Mouse (Mus musculus) E14TG2a.4 (cell line): ENCODE results near the gene Dagla.

ENCODE experiments used
- H3K27me3 ChIP-seq: 2 replicates; pipeline ENCODE4 v1.6.1; 2014; ENCODE audit warnings: low read length, control low read depth; ENCODE audit not compliant: insufficient read depth
- H3K36me3 ChIP-seq: 2 replicates; pipeline ENCODE4 v1.6.1; 2014; ENCODE audit warnings: low read length, control low read depth; ENCODE audit not compliant: insufficient read depth
- H3K4me1 ChIP-seq: replicated peaks from 2 replicates; pipeline ENCODE4 v1.6.1; 2014; ENCODE audit warnings: low read depth, low read length, control low read depth
- H3K4me3 ChIP-seq: replicated peaks from 2 replicates; pipeline ENCODE4 v1.5.1; 2014; ENCODE audit warnings: mild to moderate bottlenecking, low read length
- H3K9me3 ChIP-seq: 2 replicates; pipeline ENCODE4 v1.6.1; 2014; ENCODE audit warnings: low read length, control low read depth
- CTCF ChIP-seq: conservative IDR thresholded peaks from 2 replicates; pipeline ENCODE4 v1.5.1; 2014; ENCODE audit warnings: low read length
- NANOG ChIP-seq: IDR thresholded peaks from 2 replicates; pipeline ENCODE4 v1.6.1; 2014; ENCODE audit warnings: borderline replicate concordance, low read length, mixed read lengths
- POU5F1 ChIP-seq: IDR thresholded peaks from 2 replicates; pipeline ENCODE4 v1.6.1; 2014; ENCODE audit warnings: low read length, borderline replicate concordance

Dagla gene

DNA sequence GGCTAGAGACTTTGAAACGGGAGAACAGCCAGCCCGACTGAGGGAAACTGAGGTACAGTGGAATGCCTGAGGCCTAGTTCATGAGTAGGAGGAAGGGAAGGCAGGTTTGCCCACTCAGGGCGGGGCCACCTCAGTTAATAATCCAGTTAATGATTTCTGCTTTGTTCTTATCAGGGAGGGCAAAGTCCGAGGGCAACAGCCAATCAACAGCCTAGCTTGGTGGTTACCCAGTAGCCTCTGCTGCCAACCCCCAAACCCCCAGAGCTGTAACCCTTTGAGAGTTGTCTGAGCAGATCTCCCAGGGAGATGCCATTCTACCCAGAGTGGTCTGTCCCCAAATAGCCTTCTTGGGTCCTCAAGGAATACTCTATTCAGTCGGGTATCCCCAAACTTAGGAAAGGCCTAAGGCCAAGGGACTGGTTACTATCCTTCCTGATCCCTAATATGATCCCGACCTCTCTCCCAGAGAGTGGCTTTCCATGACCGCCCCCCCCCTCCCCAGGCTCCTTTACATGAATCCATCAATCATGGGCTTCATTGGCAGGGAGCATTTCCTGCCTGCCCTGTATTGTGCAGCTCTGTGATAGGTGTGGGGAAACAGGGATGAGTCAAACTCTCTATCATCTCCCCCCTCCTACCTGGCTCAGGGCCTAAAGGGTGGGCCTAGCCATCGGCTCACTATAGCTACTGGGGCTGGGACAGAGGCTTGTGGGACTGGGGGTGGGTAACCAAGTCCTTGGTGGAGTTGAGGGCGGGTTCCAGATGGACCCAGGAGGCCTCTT lies 68.7 kb downstream of the Dagla start:
- H3K4me1 ChIP-seq, result peaks cover 94% of the 10 kb centered on the region
- TF ChIP-seq POU5F1 (no peak), CTCF (no peak), NANOG (no peak)
- H3K27me3 ChIP-seq, result no peaks in the 10 kb centered on the region
- no peaks in the 10 kb centered on the region for H3K9me3 ChIP-seq
- peaks cover 67% of the 10 kb centered on the region for H3K36me3 ChIP-seq
- H3K4me3 ChIP-seq, result peak overlapping the region; percentile 13

DNA sequence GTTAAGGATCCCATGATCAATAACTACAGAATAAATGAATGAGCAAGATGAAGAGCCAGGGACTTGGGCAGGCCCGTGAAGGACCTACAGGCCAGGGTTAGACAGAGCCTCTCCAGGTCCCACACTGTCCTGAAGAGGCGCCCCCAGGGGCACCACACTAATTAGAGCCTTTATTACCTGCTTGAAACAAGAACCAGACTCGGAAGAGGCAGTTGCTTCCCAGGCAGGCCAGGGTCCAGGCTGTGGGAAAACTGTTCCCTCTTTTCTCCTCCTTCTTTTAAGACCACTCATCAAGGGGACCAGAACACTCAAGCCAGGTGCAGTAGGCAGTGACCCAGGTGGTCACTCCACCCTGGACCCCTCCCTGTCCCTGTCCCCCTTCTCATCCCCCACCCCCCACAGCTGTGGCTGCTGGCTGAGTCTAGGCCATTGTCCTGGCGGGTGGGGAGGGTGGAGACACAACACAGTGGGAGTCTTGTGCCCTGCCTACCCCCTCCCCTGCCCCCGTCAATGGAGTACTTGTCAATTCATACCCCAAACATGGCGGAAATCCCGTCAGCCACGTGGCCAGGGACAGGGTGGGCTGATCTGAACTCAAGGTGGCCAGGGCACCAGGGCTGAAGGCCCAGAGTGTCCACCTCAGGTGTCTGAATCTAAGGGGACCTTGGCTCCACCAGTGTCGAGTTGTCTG lies 72.2 kb downstream of the Dagla start:
- Histone ChIP-seq H3K4me3 (peak overlapping the region; percentile 74), H3K4me1 (peaks cover 100% of the 10 kb centered on the region), H3K36me3 (peaks cover 81% of the 10 kb centered on the region), H3K9me3 (no peaks in the 10 kb centered on the region), H3K27me3 (no peaks in the 10 kb centered on the region)
- TF ChIP-seq CTCF, result no peak
- TF ChIP-seq POU5F1, result no peak
- TF ChIP-seq NANOG, result no peak

DNA sequence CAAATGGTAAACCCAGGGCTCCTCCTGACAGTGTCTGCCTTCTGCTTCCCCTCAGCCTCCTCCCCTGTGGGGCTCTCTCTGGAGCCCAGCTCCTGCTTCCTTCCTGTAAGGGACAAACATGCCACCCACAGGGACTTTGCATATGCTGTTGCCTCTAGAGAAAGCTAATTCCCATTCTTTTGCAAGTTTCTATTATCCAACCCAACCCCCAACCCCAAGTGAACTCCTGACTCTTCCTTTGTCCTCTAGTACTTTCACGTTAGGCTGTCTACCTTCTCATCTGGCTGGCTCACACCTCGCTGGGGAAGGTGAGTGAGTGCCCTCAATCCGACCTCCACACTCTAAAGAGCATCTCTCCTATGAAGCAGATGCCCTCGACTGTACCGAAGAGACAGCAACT lies 72.8 kb downstream of the Dagla start:
- Histone ChIP-seq H3K4me1 (peaks cover 100% of the 10 kb centered on the region), H3K36me3 (peaks cover 81% of the 10 kb centered on the region), H3K27me3 (no peaks in the 10 kb centered on the region), H3K9me3 (no peaks in the 10 kb centered on the region), H3K4me3 (peak overlapping the region; percentile 74)
- TF ChIP-seq CTCF (no peak), NANOG (peak; percentile 41; the same call in 1 of the 2 replicates)

DNA sequence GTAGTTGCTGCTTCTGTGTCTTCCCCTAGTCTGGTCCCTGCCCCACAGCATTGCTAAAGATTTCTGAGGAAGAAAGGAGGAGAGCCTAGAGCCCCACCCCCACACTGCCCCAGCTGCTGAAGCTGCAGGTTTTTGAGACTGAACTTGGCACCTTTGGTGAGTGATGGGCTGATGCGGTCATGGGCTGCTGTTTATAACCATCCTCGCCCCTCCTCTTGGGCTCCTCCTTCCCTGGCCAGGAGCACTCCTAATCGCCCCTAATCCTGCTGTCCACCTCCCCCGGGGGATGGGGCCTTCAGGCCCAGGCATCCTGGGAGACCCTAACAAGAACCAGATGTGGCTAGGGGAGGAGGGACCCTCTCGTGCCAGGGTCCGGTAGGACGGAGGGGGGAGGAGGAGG lies 73.7 kb downstream of the Dagla start:
- TF ChIP-seq POU5F1, result no peak
- no peak for TF ChIP-seq NANOG
- TF ChIP-seq CTCF, result no peak
- Histone ChIP-seq H3K27me3 (no peaks in the 10 kb centered on the region), H3K36me3 (peaks cover 78% of the 10 kb centered on the region), H3K4me3 (peak overlapping the region; percentile 74), H3K4me1 (peaks cover 100% of the 10 kb centered on the region), H3K9me3 (no peaks in the 10 kb centered on the region)

DNA sequence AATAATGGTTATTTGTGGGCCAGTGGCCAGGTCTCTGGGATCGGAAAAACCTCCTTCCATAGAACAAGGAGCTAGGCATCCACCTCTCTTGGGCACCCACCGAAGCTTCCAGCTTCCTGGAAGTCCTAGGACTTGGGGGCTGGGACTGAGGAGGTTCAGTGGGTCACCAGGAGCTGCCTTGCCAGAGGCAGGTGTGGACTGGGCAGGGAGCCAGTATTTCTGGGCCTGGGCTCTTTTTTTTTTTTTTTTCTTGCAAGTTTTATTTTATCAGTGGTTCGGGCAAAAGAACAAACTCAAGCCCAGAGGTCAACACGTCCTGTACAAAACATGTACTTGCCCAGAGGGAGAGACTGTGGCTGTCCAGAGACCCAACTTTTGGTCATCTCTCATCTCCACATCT lies 78.9 kb downstream of the Dagla start:
- peaks cover 91% of the 10 kb centered on the region for H3K36me3 ChIP-seq
- TF ChIP-seq CTCF (no peak), POU5F1 (no peak), NANOG (no peak)
- no peaks in the 10 kb centered on the region for H3K9me3 ChIP-seq
- H3K4me3 ChIP-seq, result peak overlapping the region; percentile 68
- peaks cover 100% of the 10 kb centered on the region for H3K4me1 ChIP-seq
- H3K27me3 ChIP-seq, result no peaks in the 10 kb centered on the region

DNA sequence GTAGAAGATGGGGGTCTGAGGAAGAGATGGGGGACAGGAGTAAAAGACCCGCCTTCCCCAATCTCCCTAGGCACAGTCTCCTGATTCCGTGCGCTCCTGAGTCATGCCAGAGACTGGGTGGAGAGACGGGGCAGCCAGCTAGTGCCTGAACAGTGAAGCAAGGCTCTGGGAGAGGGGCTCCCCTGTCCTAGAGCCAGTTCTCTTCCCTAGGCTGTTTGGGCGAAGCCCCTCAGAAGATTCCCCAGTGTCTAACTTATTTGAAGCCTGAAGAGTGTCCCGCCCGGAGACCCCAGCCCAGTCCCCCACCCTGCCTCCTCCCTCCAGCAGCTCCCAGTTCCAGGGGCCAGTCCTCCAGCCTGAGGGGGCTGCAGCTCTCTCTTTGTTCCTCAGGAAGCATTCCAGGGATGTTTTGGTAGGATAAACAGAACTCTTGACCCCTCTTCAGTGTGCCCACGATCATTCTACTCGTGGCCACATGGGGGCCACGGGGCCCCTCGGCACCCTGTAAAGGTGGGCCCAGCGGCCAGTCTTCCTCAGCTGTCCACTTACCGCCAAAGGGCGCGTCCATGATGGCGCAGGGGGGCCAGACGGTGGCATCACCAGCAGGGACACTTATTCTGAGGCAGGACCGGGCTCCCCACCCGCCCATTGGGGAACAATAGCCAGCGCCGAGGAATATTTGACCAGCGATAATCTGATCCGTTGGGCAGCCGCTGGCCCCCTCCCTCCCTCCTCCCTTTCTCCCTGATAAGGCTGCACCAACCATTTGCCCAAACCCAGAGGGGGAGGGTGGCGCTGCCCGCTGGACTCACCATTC lies 79.8 kb downstream of the Dagla start:
- peak overlapping the region; percentile 68 for H3K4me3 ChIP-seq
- H3K27me3 ChIP-seq, result no peaks in the 10 kb centered on the region
- TF ChIP-seq NANOG (no peak), POU5F1 (no peak), CTCF (no peak)
- no peaks in the 10 kb centered on the region for H3K9me3 ChIP-seq
- H3K4me1 ChIP-seq, result peaks cover 100% of the 10 kb centered on the region
- peaks cover 92% of the 10 kb centered on the region for H3K36me3 ChIP-seq

DNA sequence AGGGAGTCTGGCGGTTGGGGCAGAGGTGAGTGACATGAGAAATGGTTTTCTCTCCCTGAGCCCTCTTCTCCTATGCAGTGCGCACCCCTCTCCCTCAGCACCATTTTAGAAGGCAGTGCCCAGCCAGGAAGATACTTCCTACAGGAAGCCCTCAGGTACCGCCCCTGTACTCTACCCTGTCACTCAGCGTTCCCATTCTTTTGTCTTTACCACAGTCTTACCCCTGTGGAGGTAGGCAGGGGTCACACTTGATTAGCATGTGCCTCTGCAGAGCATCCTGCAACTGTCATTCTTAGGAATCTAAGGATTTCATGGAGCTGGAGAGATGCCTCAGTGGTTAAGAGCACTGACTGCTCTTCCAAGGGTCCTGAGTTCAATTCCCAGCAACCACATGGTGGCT lies 81.1 kb downstream of the Dagla start:
- peaks cover 93% of the 10 kb centered on the region for H3K36me3 ChIP-seq
- H3K9me3 ChIP-seq, result no peaks in the 10 kb centered on the region
- H3K27me3 ChIP-seq, result no peaks in the 10 kb centered on the region
- TF ChIP-seq CTCF, result no peak
- no peak for TF ChIP-seq NANOG
- no peak for TF ChIP-seq POU5F1
- peaks cover 100% of the 10 kb centered on the region for H3K4me1 ChIP-seq
- peak overlapping the region; percentile 65 for H3K4me3 ChIP-seq

DNA sequence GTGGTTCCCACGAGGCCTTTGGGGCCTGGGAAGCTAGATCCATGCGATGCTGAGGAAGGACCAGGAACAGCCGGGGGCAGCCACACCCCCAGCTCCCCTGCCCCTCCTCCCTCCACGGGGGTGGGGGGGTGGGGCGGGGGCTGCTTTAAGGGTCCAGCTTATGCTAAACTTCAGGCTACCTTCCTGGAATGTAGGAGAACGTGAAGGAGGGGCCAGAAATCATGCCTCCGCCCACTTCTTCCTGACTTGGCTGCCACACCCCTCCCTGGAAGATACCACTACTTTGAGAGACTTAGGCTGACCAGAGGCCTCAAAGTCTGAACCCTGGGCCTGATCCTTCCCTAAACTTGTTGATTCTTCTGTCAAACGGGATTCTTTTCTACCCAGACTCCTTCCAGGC lies 82.0 kb downstream of the Dagla start:
- Histone ChIP-seq H3K4me3 (peak overlapping the region; percentile 65), H3K4me1 (peaks cover 100% of the 10 kb centered on the region)

More for the DNA sequence above, 82.0 kb downstream of the Dagla start:
- no peaks in the 10 kb centered on the region for H3K27me3 ChIP-seq
- TF ChIP-seq POU5F1, result no peak
- no peak for TF ChIP-seq NANOG
- no peak for TF ChIP-seq CTCF
- H3K9me3 ChIP-seq, result no peaks in the 10 kb centered on the region
- peaks cover 93% of the 10 kb centered on the region for H3K36me3 ChIP-seq
